Mouse (Mus musculus) lung, postnatal 4 days (tissue): ENCODE results near the gene Med29.
"Not testable (repeated sequence)": the region's sequence is repeated elsewhere in the genome, so short reads cannot be mapped to it uniquely, and the experiment has no call there.

ENCODE experiments used
- DNase-seq, 2 experiments: peaks; one replicate each; pipeline ENCODE4 v3.0.0; 2021

The Med29 gene

DNA sequence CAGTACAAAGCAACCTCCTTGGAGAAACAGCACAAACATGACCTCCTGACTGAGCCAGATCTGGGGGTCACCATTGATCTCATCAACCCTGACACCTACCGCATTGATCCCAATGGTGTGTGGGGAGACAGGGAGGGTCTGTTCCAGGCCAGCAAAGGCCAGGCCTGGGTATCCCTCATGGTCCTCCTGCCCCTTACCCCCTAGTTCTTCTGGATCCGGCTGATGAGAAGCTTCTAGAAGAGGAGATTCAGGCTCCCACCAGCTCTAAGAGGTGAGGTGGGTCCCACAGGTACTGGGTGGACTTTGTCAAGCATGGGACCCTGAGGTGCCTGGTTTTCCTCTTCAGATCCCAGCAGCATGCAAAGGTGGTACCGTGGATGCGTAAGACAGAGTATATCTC, 2.9 kb upstream of the Med29 start:
- no peak for DNase-seq

DNA sequence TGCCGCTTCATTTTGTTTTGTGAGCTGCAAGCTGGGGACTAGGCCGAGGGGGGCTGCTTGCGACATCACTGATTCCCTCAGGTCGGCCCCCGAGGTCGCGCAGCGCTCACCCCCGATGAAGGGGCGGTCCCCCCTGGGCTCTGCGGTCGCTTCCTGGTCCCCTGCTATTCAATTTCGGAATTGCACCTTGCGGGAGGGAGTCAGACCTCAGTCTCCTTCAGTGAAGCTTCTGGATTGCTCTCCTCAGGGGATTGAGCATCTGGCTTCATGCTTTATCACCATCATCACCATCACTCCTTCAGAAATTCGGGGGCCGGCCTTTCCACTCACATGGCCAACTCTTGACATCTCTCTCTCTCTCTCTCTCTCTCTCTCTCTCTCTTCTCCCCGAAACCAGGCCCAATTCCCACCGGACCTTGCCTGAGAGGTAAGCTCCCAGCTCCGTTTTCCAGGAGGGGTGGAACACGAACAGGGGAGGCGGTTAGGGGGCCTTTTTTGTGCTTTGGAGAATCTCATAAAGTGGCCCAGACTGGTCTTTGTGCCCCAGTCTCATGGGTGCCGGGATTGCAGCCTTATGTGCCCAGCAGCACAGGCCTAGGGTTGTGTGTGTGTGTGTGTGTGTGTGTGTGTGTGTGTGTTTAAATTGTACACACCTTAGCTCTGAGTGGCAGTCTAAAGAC, 904 bp upstream of the Med29 start:
- DNase-seq = peak in 1 of 2 experiments; percentile 15

- DNase-seq = no peak
Measured at GRCm38 (mm10) chr7:28390331-28390730, 2.2 kb downstream of the Med29 start.

DNA sequence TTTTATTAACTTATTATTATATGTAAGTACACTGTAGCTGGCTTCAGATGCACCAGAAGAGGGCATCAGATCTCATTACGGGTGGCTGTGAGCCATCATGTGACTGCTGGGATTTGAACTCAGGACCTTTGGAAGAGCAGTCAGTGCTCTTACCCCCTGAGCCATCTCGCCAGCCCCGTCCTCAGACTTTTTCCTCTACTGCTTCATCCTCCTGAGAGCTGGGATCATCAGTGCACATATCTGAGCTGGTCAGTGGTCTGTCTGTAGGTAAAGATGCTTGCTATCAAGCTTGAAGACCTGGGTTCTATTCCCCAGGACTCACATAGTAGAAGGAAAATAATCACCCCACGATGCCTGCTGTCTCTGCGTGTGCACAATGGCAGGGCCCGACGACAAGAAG, 5.1 kb downstream of the Med29 start:
- DNase-seq = not testable (repeated sequence)

GRCm38 (mm10) chr7:28386877-28387276, 5.6 kb downstream of the Med29 start:
- not testable (repeated sequence) for DNase-seq

- DNase-seq = peak; percentile 88 to 92
Measured at GRCm38 (mm10) chr7:28386462-28386861, 6.0 kb downstream of the Med29 start.

GRCm38 (mm10) chr7:28386007-28386406, 6.5 kb downstream of the Med29 start:
- peak; percentile 77 to 81 for DNase-seq

GRCm38 (mm10) chr7:28385196-28385595, 7.3 kb downstream of the Med29 start:
- DNase-seq = peak in 1 of 2 experiments; percentile 14

DNA sequence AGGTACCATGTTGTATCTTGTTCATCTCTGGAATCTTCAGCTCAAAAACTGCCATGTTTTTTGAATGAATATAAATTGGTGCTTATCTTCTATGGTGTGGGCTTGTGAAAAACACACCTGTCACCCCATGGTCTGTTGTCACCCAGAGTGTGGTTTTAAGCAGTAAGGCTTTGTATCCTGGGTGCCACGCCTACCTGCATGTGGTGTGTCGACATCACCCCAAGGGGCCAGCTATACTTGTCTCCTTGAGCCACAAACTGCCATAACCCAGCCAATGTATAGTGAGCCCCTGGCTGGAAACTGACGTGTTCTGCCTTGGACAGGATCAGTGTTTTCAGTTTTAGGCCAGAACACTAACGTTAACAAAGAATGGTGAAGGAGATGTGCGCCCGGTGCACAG, 8.3 kb downstream of the Med29 start:
- peak in 1 of 2 experiments; percentile 18 for DNase-seq

DNA sequence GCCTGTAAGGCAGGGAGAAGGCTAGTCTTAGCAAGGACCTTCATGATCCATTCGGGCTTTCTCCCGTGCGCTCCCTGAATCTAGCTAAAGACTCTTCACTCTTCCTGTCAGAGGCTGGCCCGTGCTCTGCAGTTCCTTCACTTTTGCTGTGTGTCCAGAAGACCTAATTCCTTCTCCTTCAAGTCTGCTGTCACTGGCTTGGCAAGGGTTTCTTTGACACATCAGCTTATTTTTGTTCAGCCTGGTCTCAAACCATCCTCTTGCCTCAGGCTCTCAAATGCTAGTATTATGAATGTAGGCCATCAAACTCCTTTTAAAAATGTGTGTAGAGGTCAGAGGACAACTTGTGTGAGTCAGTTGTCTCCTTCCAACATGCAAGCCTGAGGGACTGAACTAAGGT, 8.9 kb downstream of the Med29 start:
- no peak for DNase-seq

- DNase-seq = peak; percentile 71 to 78
Measured at GRCm38 (mm10) chr7:28382981-28383396, 9.5 kb downstream of the Med29 start.

GRCm38 (mm10) chr7:28382347-28382951, 10.1 kb downstream of the Med29 start:
- no peak for DNase-seq

- DNase-seq = peak; percentile 92 to 94
Measured at GRCm38 (mm10) chr7:28381938-28382337, 10.6 kb downstream of the Med29 start.

DNA sequence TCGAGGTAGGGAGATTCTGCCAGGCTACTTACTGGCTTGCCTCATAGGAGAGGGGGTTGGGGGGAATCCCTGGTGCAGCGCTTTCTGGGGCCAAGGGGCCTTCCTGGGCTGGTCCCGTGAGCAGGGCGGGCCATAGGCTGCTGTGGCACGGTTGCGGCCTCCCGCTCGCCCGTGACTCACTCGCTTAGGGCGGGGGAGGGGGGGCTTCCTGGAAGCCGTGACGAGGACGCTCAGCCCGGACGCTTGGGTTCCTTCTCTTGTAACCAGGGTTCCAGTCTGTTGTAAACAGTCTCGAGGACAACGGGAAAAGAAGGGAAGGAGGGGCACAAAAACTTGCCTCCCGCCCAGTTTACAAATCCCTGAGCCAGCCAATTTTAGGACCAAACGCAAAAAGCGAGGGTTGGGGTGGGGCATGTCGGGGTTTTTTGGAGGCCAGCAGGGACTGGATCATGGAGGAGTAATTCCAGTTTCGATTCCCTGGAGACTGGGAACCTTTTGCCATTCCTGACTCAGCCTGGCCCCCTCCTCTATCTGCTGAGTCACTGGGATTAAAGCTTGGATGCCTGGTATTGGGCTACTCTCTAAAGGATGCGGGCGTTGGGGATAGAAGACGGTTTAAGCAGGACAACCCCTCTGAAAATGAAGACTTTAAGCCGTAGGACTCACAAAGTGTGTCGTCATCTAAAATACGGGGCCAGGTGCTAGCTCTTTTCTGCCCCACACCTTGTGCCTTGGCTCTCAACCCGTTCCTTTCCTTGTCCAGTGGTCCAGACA, 11.3 kb downstream of the Med29 start:
- DNase-seq = peak; percentile 90 to 94

DNA sequence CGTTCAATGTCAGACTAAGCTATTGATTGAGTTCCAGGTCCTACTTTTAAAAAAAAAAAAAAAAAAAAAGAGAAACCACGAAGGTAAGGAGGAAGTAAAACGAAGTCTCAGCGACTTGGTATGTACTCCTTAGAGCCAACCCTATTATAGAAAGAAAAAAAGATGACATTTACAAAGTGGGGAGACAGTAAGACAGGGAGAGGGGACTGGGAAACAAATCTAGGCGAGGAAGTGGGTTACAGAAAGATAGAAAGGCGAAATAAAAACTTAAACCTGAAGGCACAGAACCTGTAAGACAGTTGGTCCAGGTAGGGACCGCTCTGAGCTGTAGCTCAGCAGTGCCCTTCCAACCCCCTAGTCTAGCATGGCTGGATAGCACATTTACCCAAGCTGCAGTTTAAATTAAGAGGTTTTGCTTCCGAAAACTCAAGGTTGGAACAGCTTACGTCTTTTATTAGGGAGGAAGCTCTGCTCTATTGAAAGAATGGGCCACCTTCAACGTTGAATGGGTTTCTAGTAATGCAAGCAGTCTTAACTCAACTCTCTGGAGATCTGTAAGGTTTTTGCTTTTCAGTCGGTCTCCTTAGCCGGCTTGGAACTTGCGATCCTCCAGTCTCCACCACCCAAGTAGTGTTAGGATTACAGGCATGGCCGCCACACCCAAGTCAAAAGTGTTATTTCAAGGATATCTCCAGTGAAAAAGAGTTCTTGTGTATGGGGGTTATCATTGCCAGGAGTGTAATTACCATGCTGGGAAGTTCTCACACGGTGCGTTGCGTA, 12.1 kb downstream of the Med29 start, which contains the start of gene Zfp36:
Zfp36 (minus strand) TSS at position 17 of the 780 bp plus-strand sequence.
- DNase-seq = peak in 1 of 2 experiments; percentile 7

DNA sequence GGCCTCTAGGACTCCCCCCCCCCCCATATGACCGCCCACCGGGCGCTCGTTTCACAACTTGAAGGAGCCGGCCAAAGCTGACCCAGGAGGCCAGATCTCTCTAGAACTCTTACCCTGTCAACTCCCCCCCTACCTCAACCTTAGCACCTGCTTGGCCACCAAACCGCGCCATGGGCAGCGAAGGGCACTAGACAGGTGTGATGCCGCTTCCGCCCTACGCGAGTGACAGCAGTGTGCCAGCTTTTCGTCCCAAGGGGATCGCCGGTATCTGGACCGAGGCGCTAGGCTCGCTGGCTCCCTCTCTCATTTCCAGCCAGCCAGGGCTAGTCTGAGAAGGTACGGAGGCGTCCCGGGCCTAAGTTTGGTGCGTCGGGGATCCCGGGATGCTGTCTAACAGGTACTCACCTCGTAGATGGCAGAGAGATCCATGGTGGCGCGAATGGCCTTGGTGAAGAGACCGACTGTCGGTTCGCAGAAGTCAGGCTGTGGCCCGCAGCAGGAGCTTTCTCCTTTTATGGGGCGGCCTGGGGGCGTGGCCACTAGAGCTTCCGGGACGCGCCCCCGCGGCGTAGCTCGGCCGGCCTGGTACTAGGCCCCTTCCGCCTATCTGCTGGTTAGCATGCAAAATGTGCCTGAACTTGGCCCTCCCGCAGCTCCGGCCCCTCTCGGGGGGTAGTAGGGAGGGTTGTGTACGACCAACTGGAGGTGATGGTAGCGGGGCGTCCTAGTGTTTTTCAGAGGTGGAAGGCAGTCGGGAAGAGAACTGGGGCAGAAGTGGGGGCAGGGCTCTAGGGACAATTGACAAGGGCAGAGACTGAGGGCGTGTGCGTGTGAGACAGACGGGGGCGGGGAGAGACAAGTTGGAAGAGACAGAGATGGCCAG, 13.5 kb downstream of the Med29 start:
- peak; percentile 97 for DNase-seq

DNA sequence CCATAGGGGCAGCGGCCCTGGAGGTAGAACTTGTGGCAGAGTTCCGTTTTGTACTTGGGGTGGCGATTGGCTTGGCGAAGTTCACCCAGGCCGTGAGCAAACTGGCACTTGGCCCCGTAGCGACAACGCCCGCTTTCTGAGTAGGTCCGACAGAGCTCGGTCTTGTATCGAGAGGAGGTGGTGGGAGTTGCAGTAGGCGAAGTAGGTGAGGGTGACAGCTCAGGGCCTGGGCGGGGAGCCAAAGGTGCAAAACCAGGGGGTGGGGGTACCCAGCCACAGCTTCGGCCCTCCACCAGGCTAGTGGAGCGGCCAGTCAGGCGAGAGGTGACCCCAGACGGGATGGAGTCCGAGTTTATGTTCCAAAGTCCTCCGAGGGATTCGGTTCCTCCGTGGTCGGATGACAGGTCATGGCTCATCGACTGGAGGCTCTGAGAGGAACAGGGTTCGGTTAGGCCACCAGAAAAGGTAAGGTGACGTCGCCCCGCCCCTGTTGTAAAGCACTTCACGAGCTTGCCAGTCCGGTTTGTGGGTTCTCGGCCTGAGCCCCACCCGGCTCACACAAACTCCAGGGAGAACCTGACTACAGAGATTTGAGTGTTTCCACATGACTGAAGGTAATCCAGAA, 14.3 kb downstream of the Med29 start:
- peak; percentile 84 to 88 for DNase-seq

- peak; percentile 31 to 42 for DNase-seq
Measured at GRCm38 (mm10) chr7:28377190-28378065, 15.1 kb downstream of the Med29 start.

GRCm38 (mm10) chr7:28376011-28376771, 16.3 kb downstream of the Med29 start:
- peak; percentile 86 to 92 for DNase-seq
